Mouse (Mus musculus): ENCODE data around the gene Fam189a1. TPM values are rescaled to one million over a fixed set of nuclear protein-coding genes. Genes with fewer than 3 reads are reported as not detected.
A peak's percentile ranks its signal among the peaks of the same experiment; 100 is the strongest.

Fam189a1 gene
- total and polyA plus RNA-seq, 3 experiments = 0.10 TPM; not detected in 2

- Histone ChIP-seq H3K4me1 (ENCODE audit: control insufficient read depth in 1 of 2, insufficient read depth in 2 of 2) (peaks cover 1 to 2% of the 10 kb centered on the region in 2 experiments; a peak in 1 of 4 replicates), H3K36me3 (replicated peaks in 1 of 2; ENCODE audit: control insufficient read depth in 1 of 2, insufficient read depth in 1 of 2, low read length in 1 of 2) (no peaks in the 10 kb centered on the region), H3K79me2 (replicated peaks; ENCODE audit: control insufficient read depth, extremely low read depth, insufficient read depth, poor library complexity, severe bottlenecking) (no peaks in the 10 kb centered on the region), H3K27me3 (replicated peaks) (no peaks in the 10 kb centered on the region), H3K9me3 (replicated peaks; ENCODE audit: low read length) (no peaks in the 10 kb centered on the region), H3K27ac (ENCODE audit: insufficient read depth, low read depth) (no peak overlapping the region), H3K4me3 (replicated peaks in 1 of 3; ENCODE audit: low read depth in 2 of 3, low read length in 2 of 3, poor library complexity in 1 of 3) (no peak overlapping the region), H3K9ac (ENCODE audit: insufficient read depth, low read depth) (no peak overlapping the region), H3K4me2 (ENCODE audit: insufficient read depth, low read depth, poor library complexity, severe bottlenecking) (no peak overlapping the region)
- DNase-seq (ENCODE audit: extremely low read depth) = no peak
- in situ Hi-C loops (cut with MboI; ENCODE audit: low pct_ligation_motif_present, low pct_unique_long_range_greater_than_20kb, low sequenced_read_pairs) (no loop called here), dilution Hi-C loops (cut with MboI; ENCODE audit: extremely low pct_ligation_motif_present, extremely low pct_unique_long_range_greater_than_20kb, low sequenced_read_pairs) (no loop called here)
- TF ChIP-seq RAD21 (IDR thresholded peaks at IDR 0.05; ENCODE audit: low read depth, low read length) (no peak), MXI1 (IDR thresholded peaks at IDR 0.05; ENCODE audit: low read depth, low read length) (no peak), ZKSCAN1 (IDR thresholded peaks at IDR 0.05; ENCODE audit: borderline replicate concordance, low read depth, low read length) (no peak), ZMIZ1 (IDR thresholded peaks at IDR 0.05; ENCODE audit: low read depth, low read length) (no peak), NELFE (IDR thresholded peaks at IDR 0.05; ENCODE audit: low read depth, low read length) (no peak), EP300 (IDR thresholded peaks at IDR 0.05; ENCODE audit: low read length) (no peak), SIN3A (IDR thresholded peaks at IDR 0.05; ENCODE audit: low read length) (no peak), CTCF (conservative IDR thresholded peaks at IDR 0.05 in 1 of 2, IDR thresholded peaks at IDR 0.05 in 1 of 2; ENCODE audit: low read depth in 2 of 2, low read length in 2 of 2) (no peak), JUND (conservative IDR thresholded peaks at IDR 0.05; ENCODE audit: low read depth, low read length) (no peak), PAX5 (IDR thresholded peaks at IDR 0.05; ENCODE audit: low read length) (no peak), MEF2A (IDR thresholded peaks at IDR 0.05; ENCODE audit: borderline replicate concordance, low read depth, low read length) (no peak), POLR2A (IDR thresholded peaks at IDR 0.05; ENCODE audit: low read depth, low read length) (no peak), JUN (IDR thresholded peaks at IDR 0.05; ENCODE audit: insufficient read depth, low read depth, low read length) (no peak), IRF4 (IDR thresholded peaks at IDR 0.05; ENCODE audit: low read depth, low read length) (no peak)
These were observed 379.5 kb downstream of the Fam189a1 start for GRCm38 (mm10) chr7:64776708-64777489.

GRCm38 (mm10) chr7:64773465-64773864, 382.9 kb downstream of the Fam189a1 start:
- H3K27ac ChIP-seq (ENCODE audit: insufficient read depth, low read depth) = no peak overlapping the region
- H3K9ac ChIP-seq (ENCODE audit: insufficient read depth, low read depth) = no peak overlapping the region
- dilution Hi-C loops (cut with MboI; ENCODE audit: extremely low pct_ligation_motif_present, extremely low pct_unique_long_range_greater_than_20kb, low sequenced_read_pairs) (no loop called here), in situ Hi-C loops (cut with MboI; ENCODE audit: low pct_ligation_motif_present, low pct_unique_long_range_greater_than_20kb, low sequenced_read_pairs) (no loop called here)
- no peaks in the 10 kb centered on the region for H3K79me2 ChIP-seq (replicated peaks; ENCODE audit: control insufficient read depth, extremely low read depth, insufficient read depth, poor library complexity, severe bottlenecking)
- TF ChIP-seq CTCF (conservative IDR thresholded peaks at IDR 0.05 in 1 of 2, IDR thresholded peaks at IDR 0.05 in 1 of 2; ENCODE audit: low read depth in 2 of 2, low read length in 2 of 2) (peak in 1 of 2 experiments; percentile 27; a peak in 2 of 4 replicates), MAFK (IDR thresholded peaks at IDR 0.05; ENCODE audit: insufficient replicate concordance, low read length) (no peak)
- H3K36me3 ChIP-seq (replicated peaks in 1 of 2; ENCODE audit: control insufficient read depth in 1 of 2, insufficient read depth in 1 of 2, low read length in 1 of 2) = no peaks in the 10 kb centered on the region
- no peaks in the 10 kb centered on the region for H3K9me3 ChIP-seq (replicated peaks; ENCODE audit: low read length)
- peaks cover 2 to 5% of the 10 kb centered on the region in 2 experiments; a peak in 1 of 4 replicates for H3K4me1 ChIP-seq (ENCODE audit: control insufficient read depth in 1 of 2, insufficient read depth in 2 of 2)
- H3K4me3 ChIP-seq (replicated peaks in 1 of 3; ENCODE audit: low read depth in 2 of 3, low read length in 2 of 3, poor library complexity in 1 of 3) = no peak overlapping the region
- DNase-seq (ENCODE audit: extremely low read depth) = no peak
- H3K27me3 ChIP-seq (replicated peaks) = no peaks in the 10 kb centered on the region
- no peak overlapping the region for H3K4me2 ChIP-seq (ENCODE audit: insufficient read depth, low read depth, poor library complexity, severe bottlenecking)
